Mouse (Mus musculus): ENCODE measurements around the gene Trmt2a. TPM values are rescaled to one million over a fixed set of nuclear protein-coding genes. Genes with fewer than 3 reads are reported as not detected.

The Trmt2a gene
- polyA plus RNA-seq, 1 experiment from 2014 or later: 74.8 TPM

GRCm38 (mm10) chr16:18218580-18218996, 29.9 kb upstream of the Trmt2a start:
- H3K27me3 ChIP-seq: no peaks in the 10 kb centered on the region
- H3K4me1 ChIP-seq (replicated peaks): peaks cover 12% of the 10 kb centered on the region
- no peak overlapping the region for H3K4me3 ChIP-seq (replicated peaks)
- H3K9me3 ChIP-seq (replicated peaks): no peaks in the 10 kb centered on the region
- no peak overlapping the region for H3K27ac ChIP-seq
- no peak for ATAC-seq (ENCODE audit: low read depth)
- WGBS (ENCODE audit: insufficient replicate concordance): 73% methylated on average over 9 of the region's 9 CpGs
- DNase-seq: no peak
- H3K9ac ChIP-seq: no peak overlapping the region
- no peak overlapping the region for H3K4me2 ChIP-seq
- no peaks in the 10 kb centered on the region; the same call in none of the 2 replicates for H3K36me3 ChIP-seq

- H3K4me3 ChIP-seq (replicated peaks): no peak overlapping the region
- no peak overlapping the region for H3K4me2 ChIP-seq
- H3K27me3 ChIP-seq: no peaks in the 10 kb centered on the region
- peaks cover 12% of the 10 kb centered on the region for H3K4me1 ChIP-seq (replicated peaks)
- no peak overlapping the region for H3K9ac ChIP-seq
- 0 out of 2 replicates have a peak, but pooled peaks have one; percentile 14 for ATAC-seq (ENCODE audit: low read depth)
- DNase-seq: no peak
- no peaks in the 10 kb centered on the region for H3K9me3 ChIP-seq (replicated peaks)
- H3K36me3 ChIP-seq: peaks cover 12% of the 10 kb centered on the region
- H3K27ac ChIP-seq: no peak overlapping the region; the same call in 1 of the 2 replicates
- WGBS (ENCODE audit: insufficient replicate concordance): 37% methylated on average over 8 of the region's 8 CpGs
Measured at GRCm38 (mm10) chr16:18220001-18220400, 28.5 kb upstream of the Trmt2a start.

- Histone ChIP-seq H3K4me2 (no peak overlapping the region), H3K4me3 (replicated peaks) (no peak overlapping the region), H3K27ac (no peak overlapping the region), H3K27me3 (no peaks in the 10 kb centered on the region), H3K36me3 (peaks cover 17% of the 10 kb centered on the region), H3K4me1 (replicated peaks) (peaks cover 12% of the 10 kb centered on the region), H3K9me3 (replicated peaks) (no peaks in the 10 kb centered on the region), H3K9ac (no peak overlapping the region)
- DNase-seq (no peak), ATAC-seq (ENCODE audit: low read depth) (no peak)
- WGBS (ENCODE audit: insufficient replicate concordance): 74% methylated on average over 6 of the region's 6 CpGs
Measured at GRCm38 (mm10) chr16:18220856-18221542, 27.5 kb upstream of the Trmt2a start.

GRCm38 (mm10) chr16:18221543-18221898, 27.0 kb upstream of the Trmt2a start:
- Histone ChIP-seq H3K9me3 (replicated peaks) (no peaks in the 10 kb centered on the region), H3K4me2 (no peak overlapping the region), H3K36me3 (peaks cover 21% of the 10 kb centered on the region), H3K27me3 (no peaks in the 10 kb centered on the region), H3K9ac (no peak overlapping the region), H3K4me1 (replicated peaks) (peaks cover 12% of the 10 kb centered on the region), H3K4me3 (replicated peaks) (no peak overlapping the region), H3K27ac (no peak overlapping the region)
- ATAC-seq (ENCODE audit: low read depth) (no peak), DNase-seq (no peak)
- WGBS (ENCODE audit: insufficient replicate concordance): 60% methylated on average over 11 of the region's 11 CpGs

- Histone ChIP-seq H3K9me3 (replicated peaks) (no peaks in the 10 kb centered on the region), H3K4me3 (replicated peaks) (no peak overlapping the region), H3K4me1 (replicated peaks) (peaks cover 12% of the 10 kb centered on the region), H3K4me2 (no peak overlapping the region), H3K27ac (no peak overlapping the region), H3K27me3 (no peaks in the 10 kb centered on the region), H3K36me3 (peaks cover 26% of the 10 kb centered on the region), H3K9ac (no peak overlapping the region)
- no peak for ATAC-seq (ENCODE audit: low read depth)
- WGBS (ENCODE audit: insufficient replicate concordance): 73% methylated on average over 11 of the region's 11 CpGs
- DNase-seq: no peak
Measured at GRCm38 (mm10) chr16:18222188-18222587, 26.3 kb upstream of the Trmt2a start.

GRCm38 (mm10) chr16:18227187-18227586, 21.3 kb upstream of the Trmt2a start:
- H3K27me3 ChIP-seq: no peaks in the 10 kb centered on the region
- peaks cover 23% of the 10 kb centered on the region for H3K4me1 ChIP-seq (replicated peaks)
- H3K9me3 ChIP-seq (replicated peaks): no peaks in the 10 kb centered on the region
- DNase-seq (no peak), ATAC-seq (ENCODE audit: low read depth) (no peak)
- no peak overlapping the region for H3K4me2 ChIP-seq
- H3K27ac ChIP-seq: no peak overlapping the region
- WGBS (ENCODE audit: insufficient replicate concordance): 83% methylated on average over 13 of the region's 13 CpGs
- H3K4me3 ChIP-seq (replicated peaks): no peak overlapping the region
- H3K36me3 ChIP-seq: peaks cover 26% of the 10 kb centered on the region
- no peak overlapping the region for H3K9ac ChIP-seq

GRCm38 (mm10) chr16:18227897-18228422, 20.5 kb upstream of the Trmt2a start:
- H3K4me3 ChIP-seq (replicated peaks): no peak overlapping the region
- ATAC-seq (ENCODE audit: low read depth): peak; percentile 26
- peaks cover 26% of the 10 kb centered on the region for H3K36me3 ChIP-seq
- peaks cover 23% of the 10 kb centered on the region for H3K4me1 ChIP-seq (replicated peaks)
- no peak overlapping the region for H3K9ac ChIP-seq
- no peak overlapping the region for H3K4me2 ChIP-seq
- WGBS (ENCODE audit: insufficient replicate concordance): 79% methylated on average over 20 of the region's 20 CpGs
- no peaks in the 10 kb centered on the region for H3K9me3 ChIP-seq (replicated peaks)
- no peak for DNase-seq
- H3K27me3 ChIP-seq: peaks cover under 1% of the 10 kb centered on the region; the same call in 1 of the 2 replicates
- no peak overlapping the region for H3K27ac ChIP-seq

- Histone ChIP-seq H3K36me3 (peaks cover 24% of the 10 kb centered on the region), H3K4me1 (replicated peaks) (peaks cover 30% of the 10 kb centered on the region), H3K9ac (no peak overlapping the region), H3K4me3 (replicated peaks) (no peak overlapping the region), H3K27ac (no peak overlapping the region), H3K27me3 (peaks cover 9% of the 10 kb centered on the region), H3K4me2 (no peak overlapping the region), H3K9me3 (replicated peaks) (no peaks in the 10 kb centered on the region)
- 76% methylated on average over 4 of the region's 4 CpGs for WGBS (ENCODE audit: insufficient replicate concordance)
- no peak for DNase-seq
- no peak for ATAC-seq (ENCODE audit: low read depth)
Measured at GRCm38 (mm10) chr16:18228856-18229255, 19.6 kb upstream of the Trmt2a start.

- no peak overlapping the region for H3K9ac ChIP-seq
- peaks cover 17% of the 10 kb centered on the region for H3K27me3 ChIP-seq
- no peak overlapping the region for H3K4me2 ChIP-seq
- ATAC-seq (ENCODE audit: low read depth) (no peak), DNase-seq (no peak)
- peaks cover 17% of the 10 kb centered on the region for H3K36me3 ChIP-seq
- WGBS (ENCODE audit: insufficient replicate concordance): 71% methylated on average over 11 of the region's 11 CpGs
- peaks cover 38% of the 10 kb centered on the region for H3K4me1 ChIP-seq (replicated peaks)
- H3K9me3 ChIP-seq (replicated peaks): no peaks in the 10 kb centered on the region
- no peak overlapping the region for H3K27ac ChIP-seq
- H3K4me3 ChIP-seq (replicated peaks): no peak overlapping the region
Measured at GRCm38 (mm10) chr16:18229622-18230021, 18.9 kb upstream of the Trmt2a start.

- H3K27me3 ChIP-seq: peaks cover 27% of the 10 kb centered on the region
- peaks cover 47% of the 10 kb centered on the region for H3K4me1 ChIP-seq (replicated peaks)
- ATAC-seq (ENCODE audit: low read depth) (no peak), DNase-seq (no peak)
- WGBS (ENCODE audit: insufficient replicate concordance): 77% methylated on average over 6 of the region's 6 CpGs
- H3K4me2 ChIP-seq: no peak overlapping the region
- no peak overlapping the region for H3K27ac ChIP-seq
- peaks cover 11% of the 10 kb centered on the region; the same call in 1 of the 2 replicates for H3K36me3 ChIP-seq
- H3K4me3 ChIP-seq (replicated peaks): no peak overlapping the region
- no peak overlapping the region for H3K9ac ChIP-seq
- no peaks in the 10 kb centered on the region for H3K9me3 ChIP-seq (replicated peaks)
Measured at GRCm38 (mm10) chr16:18230617-18231016, 17.9 kb upstream of the Trmt2a start.

GRCm38 (mm10) chr16:18231047-18231446, 17.4 kb upstream of the Trmt2a start:
- H3K4me1 ChIP-seq (replicated peaks): peaks cover 52% of the 10 kb centered on the region
- 64% methylated on average over 3 of the region's 3 CpGs for WGBS (ENCODE audit: insufficient replicate concordance)

GRCm38 (mm10) chr16:18231451-18231850, 17.0 kb upstream of the Trmt2a start:
- Histone ChIP-seq H3K4me3 (replicated peaks) (no peak overlapping the region), H3K9me3 (replicated peaks) (no peaks in the 10 kb centered on the region), H3K9ac (no peak overlapping the region), H3K4me2 (no peak overlapping the region), H3K4me1 (replicated peaks) (peaks cover 56% of the 10 kb centered on the region), H3K27me3 (peaks cover 35% of the 10 kb centered on the region), H3K36me3 (peaks cover 5% of the 10 kb centered on the region; the same call in 1 of the 2 replicates), H3K27ac (no peak overlapping the region)
- 63% methylated on average over 4 of the region's 4 CpGs for WGBS (ENCODE audit: insufficient replicate concordance)
- no peak for DNase-seq
- ATAC-seq (ENCODE audit: low read depth): no peak

More at GRCm38 (mm10) chr16:18231047-18231446, 17.4 kb upstream of the Trmt2a start:
- Histone ChIP-seq H3K9ac (no peak overlapping the region), H3K4me2 (no peak overlapping the region), H3K27me3 (peaks cover 31% of the 10 kb centered on the region), H3K27ac (no peak overlapping the region), H3K4me3 (replicated peaks) (no peak overlapping the region), H3K36me3 (peaks cover 9% of the 10 kb centered on the region; the same call in 1 of the 2 replicates), H3K9me3 (replicated peaks) (no peaks in the 10 kb centered on the region)
- ATAC-seq (ENCODE audit: low read depth) (no peak), DNase-seq (no peak)

Measured in liver, embryonic 13.5 days (tissue).